Mouse (Mus musculus) layer of hippocampus, postnatal 25 days (tissue): Measurements from ENCODE around the gene Orc6. TPM values are rescaled to one million over a fixed set of nuclear protein-coding genes. Genes with fewer than 3 reads are reported as not detected.

Experiments
- DNase-seq, 2 experiments: peaks; one replicate each; pipeline ENCODE4 v3.0.0; 2022; ENCODE audit warnings: mixed read lengths in 2 of 2, low spot score in 1 of 2; ENCODE audit errors: extremely low spot score in 1 of 2
- total RNA-seq, 2 experiments: library from RNA; stranded (reverse); gene quantifications; 2 replicates each; pipeline ENCODE4 v1.2.3; 2021

Gene Orc6
- 10 to 100 TPM; 30.7 to 32.9 TPM for total RNA-seq

GRCm38 (mm10) chr8:85299434-85300077 is at the start of gene Orc6, which contains the start of gene Vps35:
Orc6 (plus strand) TSS chr8:85299632.
Vps35 (minus strand) TSS chr8:85299802.
- peak; percentile 92 to 93 for DNase-seq

- DNase-seq: no peak
These were observed 12.6 kb upstream of the Orc6 start for GRCm38 (mm10) chr8:85286846-85287245.

GRCm38 (mm10) chr8:85298600-85299433 is 615 bp upstream of the Orc6 start:
- peak; percentile 4 to 10 for DNase-seq

DNA sequence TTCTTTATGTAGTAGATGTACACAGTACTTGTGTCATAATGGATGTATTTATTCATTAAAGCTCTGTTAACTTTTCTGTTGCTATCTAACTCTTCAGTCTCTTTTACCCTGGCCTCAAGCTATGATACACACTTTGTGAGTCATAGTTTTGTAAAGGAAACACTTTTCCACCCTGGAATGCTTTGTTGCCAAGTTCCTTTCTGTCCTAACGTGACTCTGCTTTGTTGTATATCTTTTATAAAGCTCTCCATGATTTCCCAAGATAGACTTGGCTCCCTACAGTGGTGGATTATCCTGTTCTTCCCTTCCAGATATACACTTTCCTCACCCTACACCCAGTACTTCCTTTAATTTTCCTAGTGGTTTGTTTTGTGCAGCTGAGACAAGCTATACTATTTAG is 2.5 kb downstream of the Orc6 start:
- no peak for DNase-seq

GRCm38 (mm10) chr8:85302931-85303330 is 3.5 kb downstream of the Orc6 start:
- DNase-seq: no peak

DNA sequence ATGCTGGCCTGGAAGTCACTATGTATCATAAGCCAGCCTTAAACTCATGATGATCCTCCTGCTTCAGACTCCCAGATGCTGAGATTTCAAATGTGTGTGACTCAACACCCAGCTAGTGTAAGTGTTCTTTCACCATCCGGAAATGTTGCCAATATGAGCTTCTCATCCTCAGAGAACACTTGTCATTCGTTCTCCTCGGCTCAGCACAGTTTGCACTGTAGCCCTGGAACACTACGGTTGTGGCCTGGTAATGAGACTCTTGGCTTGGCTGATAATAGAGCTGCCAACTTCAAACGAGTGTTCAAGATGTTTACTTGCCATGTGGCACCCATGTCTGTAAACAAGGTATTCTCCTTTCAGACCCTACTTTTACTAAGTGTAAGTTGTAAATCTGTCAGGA is 4.1 kb downstream of the Orc6 start:
- DNase-seq: no peak

- DNase-seq: no peak
These were observed 9.1 kb downstream of the Orc6 start for GRCm38 (mm10) chr8:85308564-85308963.

DNA sequence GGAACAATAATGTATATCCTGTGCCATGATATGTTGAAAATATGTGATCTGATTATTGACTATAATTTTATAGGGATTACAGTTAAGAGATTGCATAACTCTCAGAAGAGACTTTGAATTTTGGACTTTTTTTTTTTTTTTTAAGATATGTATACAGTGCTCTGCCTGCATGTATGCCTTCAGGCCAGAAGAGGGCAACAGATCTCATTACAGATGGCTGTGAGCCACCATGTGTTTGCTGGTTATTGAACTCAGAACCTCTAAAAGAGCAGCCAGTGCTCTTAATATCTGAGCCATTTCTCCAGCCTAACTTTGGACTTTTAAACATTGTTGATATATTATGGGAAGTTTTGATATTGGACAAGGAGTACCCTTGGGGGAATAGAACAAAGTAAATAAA is 12.3 kb downstream of the Orc6 start:
- DNase-seq: no peak

DNA sequence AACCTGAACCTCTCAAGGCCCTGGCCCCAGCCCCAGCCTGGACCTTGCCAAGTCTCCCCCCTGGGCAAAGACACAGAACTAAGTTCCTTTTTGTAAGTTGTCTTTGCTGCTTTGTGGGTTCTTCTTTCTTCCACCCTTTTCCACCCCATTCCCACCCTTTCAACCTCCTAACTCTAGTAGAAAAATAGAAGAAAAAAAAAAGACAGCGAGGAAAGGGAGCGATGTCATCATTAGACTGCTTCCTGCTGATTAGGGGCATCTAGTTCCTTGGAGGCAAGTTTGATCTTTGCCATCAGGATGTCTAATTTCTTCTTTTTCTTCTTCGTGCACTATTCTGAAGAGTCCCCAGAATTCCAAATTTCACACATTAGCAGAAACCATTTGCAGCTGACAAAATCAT is 13.6 kb downstream of the Orc6 start:
- no peak for DNase-seq

DNA sequence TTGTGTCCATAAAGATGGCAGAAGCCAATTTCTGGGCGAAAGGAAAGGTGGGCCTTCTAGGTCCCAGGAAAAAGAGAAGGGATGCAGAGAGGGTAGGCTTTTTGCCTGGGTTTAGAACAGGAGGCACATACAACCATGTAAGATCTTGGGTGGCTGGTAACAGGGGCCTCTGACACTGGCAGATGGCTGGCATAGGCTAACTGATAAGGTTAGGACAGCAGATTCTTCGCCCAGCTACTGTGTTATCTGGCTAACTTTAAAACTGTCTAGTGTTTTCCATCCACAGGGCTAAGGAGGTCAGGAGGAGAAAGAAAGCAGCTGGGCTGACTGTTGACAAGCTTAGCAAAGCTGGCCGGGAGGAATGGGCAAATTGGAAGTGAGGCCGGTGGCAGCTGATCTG is 19.1 kb downstream of the Orc6 start:
- no peak for DNase-seq

DNA sequence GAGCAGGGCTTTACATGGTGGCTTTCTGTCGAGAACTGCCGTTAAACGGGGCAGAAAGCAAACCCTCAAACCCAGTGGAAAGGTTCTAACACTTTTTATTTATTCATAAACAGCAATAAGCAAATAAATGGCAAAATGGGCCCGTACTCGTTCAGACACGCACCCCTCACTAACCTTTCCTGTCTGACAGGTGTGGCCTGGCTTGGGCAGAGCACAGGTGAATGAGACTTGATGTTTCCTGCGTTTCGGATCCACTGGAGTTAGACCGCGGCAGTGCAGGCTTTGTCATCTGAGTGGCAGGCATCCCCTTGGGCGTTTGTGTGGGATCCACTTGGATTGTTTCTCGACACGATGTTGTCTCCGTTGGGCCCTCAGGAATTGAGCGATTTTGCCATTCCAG is 22.5 kb downstream of the Orc6 start:
- DNase-seq: no peak

DNA sequence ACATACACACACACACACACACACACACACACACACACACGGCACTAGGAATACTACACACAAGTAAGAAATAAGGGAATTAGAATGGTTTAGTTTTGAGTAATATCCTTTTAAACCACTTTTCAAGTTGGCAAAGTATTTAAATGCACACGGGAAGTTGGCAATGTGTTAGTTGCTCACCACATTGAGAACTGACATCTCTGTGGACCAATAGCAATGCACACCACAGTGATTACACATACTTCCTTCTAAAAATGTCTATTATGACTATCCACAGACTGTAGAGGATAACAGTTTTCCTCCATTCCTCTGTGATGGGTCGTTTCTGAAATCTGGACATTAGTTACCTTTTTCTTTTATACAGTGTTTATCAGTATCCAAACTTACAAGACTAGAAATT is 23.7 kb downstream of the Orc6 start:
- no peak for DNase-seq

GRCm38 (mm10) chr8:85327036-85327435 is 27.6 kb downstream of the Orc6 start:
- no peak for DNase-seq

DNA sequence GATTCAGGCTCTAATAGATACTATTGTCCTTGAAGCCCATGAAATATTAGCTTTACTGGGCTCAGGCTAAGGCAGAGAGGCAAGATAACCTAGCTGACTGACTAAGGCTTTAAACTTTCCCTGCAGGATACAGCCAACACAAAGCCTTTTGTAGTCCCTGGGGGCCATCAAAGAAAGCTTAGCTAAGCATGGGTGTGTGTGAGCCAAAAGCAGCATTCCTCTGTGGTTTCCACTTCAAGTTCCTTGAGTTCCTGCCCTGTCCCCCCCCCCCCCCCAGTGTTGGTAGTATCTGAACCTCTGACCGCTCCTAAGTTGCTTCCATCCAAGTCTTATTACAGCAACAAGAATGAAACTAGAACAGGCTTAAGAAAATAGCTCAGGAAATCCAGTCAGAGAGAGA is 30.1 kb downstream of the Orc6 start:
- DNase-seq: no peak

- no peak for DNase-seq
These were observed 35.7 kb downstream of the Orc6 start for GRCm38 (mm10) chr8:85335105-85335504.

DNA sequence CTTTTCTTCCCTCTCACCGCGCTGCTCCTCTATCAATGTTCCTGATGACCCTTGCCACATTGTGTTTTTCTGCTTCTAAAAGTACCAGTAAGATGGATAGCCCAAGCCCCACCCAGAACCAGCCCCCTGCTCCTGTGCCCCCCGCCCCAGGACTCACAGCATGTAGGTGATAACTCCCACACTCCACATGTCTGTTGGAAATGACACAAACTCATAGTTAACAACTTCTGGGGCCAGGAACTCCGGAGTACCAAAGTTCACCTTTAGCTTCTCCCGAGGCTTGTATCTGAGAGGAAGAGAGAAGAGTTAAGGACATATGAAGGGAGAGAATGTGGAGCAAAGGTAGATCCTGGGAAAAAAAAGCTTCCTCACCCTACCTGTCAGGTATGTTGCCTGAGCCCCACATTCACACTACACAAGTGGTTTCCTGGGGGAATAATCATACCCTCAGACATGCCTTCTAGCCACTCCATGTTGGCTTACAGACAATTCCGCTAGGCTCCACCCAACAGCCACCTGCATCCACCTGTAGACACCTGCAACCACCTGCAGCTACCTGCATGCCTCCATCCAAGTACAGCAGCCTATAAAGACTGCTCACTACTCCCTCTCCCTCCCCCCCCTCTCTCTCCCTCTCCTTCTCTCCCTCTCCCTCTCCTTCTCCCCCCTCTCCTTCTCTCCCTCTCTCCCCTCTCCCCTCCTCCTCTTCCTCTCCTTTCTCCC is 36.9 kb downstream of the Orc6 start:
- no peak for DNase-seq

DNA sequence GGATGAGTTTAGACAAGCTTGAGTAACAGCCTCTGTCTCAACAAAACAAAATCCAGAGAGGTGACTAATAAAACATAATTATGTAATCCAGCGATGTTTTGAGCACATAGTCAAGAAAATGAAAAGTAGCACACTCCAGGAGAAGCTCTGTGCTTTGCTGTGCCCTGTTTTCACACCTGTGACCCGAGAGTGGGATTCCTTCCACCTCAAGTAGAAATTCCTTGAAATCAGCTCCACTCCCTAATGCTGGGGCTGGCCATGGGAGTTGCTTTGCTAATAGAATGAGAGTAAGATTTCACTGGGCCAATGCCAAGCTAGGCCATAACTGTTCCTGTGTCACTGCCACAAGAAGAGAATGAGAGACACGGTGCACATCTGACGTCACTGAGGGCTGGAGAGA is 38.2 kb downstream of the Orc6 start:
- DNase-seq: no peak

DNA sequence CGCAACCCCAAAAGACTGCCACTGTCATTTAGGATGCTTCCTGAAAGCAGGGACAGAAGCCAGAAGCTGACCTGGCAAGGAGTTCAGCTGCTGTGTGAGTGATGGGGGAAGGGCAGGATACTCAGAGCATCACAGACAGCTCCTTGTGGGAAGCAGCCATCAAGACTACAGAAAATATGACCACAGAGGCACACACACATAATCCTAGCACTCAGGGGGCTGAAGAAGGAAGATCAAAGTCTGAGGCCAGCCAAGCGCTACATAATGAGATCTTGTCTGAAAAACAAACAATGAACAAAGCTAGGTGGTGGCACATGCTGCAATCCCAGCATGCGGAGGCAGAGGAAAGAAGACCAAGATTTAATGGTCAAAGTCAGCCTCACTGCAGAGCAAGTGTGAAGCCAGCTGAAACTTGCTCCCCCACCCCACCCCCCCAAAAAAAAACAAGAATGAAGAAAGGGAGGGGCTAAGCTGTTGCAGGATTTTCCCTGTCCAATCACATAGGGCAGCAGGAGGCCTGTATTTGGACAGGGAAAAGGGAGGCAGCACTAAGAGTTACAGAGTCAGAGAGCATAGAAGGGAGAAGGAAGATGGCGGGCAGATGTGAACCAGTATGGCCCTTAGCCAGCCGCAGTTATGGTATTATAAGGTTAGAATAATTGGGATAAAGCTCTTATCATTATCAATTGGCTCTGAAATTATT is 40.6 kb downstream of the Orc6 start:
- no peak for DNase-seq

DNA sequence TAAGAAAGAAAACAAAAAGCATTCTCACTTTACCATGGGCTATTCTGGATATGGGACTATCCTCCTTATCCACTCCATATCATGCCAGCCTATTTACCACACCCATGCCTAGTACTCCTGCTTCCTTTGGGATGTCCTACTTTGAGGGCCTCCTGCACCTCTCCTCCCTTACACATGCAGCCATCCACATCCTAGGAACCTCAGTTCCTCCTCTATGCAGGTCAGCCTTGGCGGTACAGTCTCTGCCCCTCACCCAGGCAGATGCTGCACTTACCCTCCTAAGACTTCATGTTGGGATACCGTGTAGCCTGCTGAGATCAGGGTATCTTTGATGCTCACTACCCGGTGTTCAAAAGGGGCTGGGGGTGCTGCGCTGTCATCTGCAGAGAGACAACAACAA is 53.9 kb downstream of the Orc6 start:
- DNase-seq: no peak
